Mouse (Mus musculus) E14TG2a.4 (cell line): ENCODE results near the gene Dhx57.

ENCODE experiments used
- CTCF ChIP-seq: conservative IDR thresholded peaks from 2 replicates; pipeline ENCODE4 v1.5.1; 2014; ENCODE audit warnings: low read length
- NANOG ChIP-seq: IDR thresholded peaks from 2 replicates; pipeline ENCODE4 v1.6.1; 2014; ENCODE audit warnings: borderline replicate concordance, low read length, mixed read lengths

GRCm38 (mm10) chr17:80205657-80206056 is 84.6 kb downstream of the Dhx57 start:
- TF ChIP-seq CTCF (no peak), NANOG (no peak)
